Mouse (Mus musculus) kidney, adult 2 months (tissue): ENCODE data around the gene Gc.

Source experiments
- CTCF ChIP-seq: fragments of 200-500 bp; conservative IDR thresholded peaks from 2 replicates; pipeline ENCODE4 v1.5.1; 2011; ENCODE audit warnings: low read depth, mild to moderate bottlenecking, control low read depth, low read length, moderate library complexity, mixed read lengths; ENCODE audit not compliant: insufficient read depth, insufficient read length
- POLR2A ChIP-seq: fragments of 200-500 bp; IDR thresholded peaks from one replicate; pipeline ENCODE4 v1.6.1; 2011; ENCODE audit warnings: low read depth, low read length, control low read depth

- TF ChIP-seq POLR2A (no peak), CTCF (no peak)
Observed at GRCm38 (mm10) chr5:89459591-89459990, 1.9 kb upstream of the Gc start.
